Mouse (Mus musculus): Measurements from ENCODE around the gene Gm49027.

Gm49027 gene

DNA sequence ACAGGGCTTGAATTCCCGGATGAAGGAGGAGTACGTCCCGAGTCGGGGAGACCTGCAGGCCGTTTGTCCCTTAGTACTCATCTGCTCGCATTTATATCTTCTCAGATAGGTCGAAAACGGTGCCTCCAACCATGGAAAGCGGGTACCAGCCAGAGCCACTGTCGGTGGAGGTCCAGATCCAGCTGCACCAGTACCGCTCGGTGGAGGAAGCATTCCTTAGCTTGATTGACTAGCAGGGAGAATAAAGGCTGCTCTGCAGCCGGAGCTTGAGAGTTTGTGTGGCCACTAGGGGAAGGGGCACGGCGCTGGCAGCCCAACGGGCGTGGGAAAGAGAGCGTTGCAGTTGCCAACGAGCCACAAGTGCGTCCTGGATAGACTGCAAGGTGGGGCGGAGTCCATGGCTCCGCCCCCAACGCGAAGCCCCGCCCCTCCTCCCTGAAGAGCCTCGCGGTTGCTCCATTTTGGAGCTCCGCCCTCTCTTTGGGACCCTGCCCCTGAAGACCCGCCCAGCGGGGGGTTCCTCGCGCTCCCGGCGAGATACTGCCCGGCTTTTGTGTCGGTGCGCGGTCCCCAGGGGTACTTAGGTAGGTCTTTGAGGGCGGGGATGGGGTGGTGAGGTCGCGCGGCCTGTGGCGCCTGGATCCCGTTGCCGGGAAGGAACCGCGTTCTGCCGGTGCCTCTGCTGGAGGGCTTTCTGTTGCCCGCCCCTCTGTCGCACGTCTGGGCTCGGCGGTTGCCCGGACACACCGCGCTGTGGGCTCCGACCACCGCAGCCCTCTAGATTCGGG, 17.2 kb downstream of the Gm49027 start:
- DNase-seq (ENCODE audit: low read depth in 1 of 2, low spot score in 2 of 2): no peak

GRCm38 (mm10) chr5:123501973-123502372, 23.3 kb downstream of the Gm49027 start:
- no peak for DNase-seq (ENCODE audit: low read depth in 1 of 2, low spot score in 2 of 2)

DNA sequence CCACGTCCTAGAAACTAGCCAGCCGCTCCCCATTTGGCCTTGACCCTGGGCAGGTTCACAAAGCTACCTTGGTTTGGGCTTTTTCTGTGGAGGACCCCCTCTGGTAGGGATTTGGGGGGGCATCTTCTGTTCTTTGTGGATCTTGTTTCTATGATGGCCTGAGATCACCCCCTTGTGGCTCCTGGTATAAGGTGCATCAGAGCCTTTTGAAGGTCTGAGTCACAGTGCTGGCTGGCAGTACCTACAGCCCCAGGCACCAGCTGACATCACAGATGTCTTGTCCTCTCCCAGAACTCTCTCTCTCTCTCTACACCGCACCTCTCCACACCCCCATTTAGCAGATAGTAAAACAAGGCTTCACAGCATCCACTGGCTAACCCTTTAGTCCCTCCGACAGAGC, 25.6 kb downstream of the Gm49027 start:
- no peak for DNase-seq (ENCODE audit: low read depth in 1 of 2, low spot score in 2 of 2)

DNA sequence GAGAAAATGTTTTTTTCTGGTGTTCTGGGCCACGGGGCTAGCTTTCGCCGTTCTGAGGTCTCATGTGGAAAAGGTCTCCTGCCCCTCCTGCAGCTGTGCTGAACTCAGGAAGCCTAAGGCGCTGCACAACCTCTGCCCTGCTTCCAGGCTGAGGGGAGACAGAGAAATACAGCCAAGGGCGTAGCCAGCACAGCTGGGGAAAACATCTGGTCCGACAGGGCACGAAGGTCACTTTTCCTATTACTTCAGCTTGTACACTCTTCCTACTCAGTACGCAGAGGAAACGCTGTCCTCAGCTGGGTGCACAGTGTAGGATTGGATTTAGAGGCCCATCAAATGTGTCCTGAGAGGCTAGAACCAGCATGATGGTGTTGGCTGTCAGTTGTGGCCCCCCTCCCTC, 35.4 kb downstream of the Gm49027 start:
- no peak for DNase-seq (ENCODE audit: low read depth in 1 of 2, low spot score in 2 of 2)

- no peak for DNase-seq (ENCODE audit: low read depth in 1 of 2, low spot score in 2 of 2)
These were observed 36.0 kb downstream of the Gm49027 start, which contains the start of the genes Lrrc43 and Il31 for GRCm38 (mm10) chr5:123489112-123489785. Lrrc43 (plus strand) TSS chr5:123489305. Il31 (minus strand) TSS chr5:123489489.

DNA sequence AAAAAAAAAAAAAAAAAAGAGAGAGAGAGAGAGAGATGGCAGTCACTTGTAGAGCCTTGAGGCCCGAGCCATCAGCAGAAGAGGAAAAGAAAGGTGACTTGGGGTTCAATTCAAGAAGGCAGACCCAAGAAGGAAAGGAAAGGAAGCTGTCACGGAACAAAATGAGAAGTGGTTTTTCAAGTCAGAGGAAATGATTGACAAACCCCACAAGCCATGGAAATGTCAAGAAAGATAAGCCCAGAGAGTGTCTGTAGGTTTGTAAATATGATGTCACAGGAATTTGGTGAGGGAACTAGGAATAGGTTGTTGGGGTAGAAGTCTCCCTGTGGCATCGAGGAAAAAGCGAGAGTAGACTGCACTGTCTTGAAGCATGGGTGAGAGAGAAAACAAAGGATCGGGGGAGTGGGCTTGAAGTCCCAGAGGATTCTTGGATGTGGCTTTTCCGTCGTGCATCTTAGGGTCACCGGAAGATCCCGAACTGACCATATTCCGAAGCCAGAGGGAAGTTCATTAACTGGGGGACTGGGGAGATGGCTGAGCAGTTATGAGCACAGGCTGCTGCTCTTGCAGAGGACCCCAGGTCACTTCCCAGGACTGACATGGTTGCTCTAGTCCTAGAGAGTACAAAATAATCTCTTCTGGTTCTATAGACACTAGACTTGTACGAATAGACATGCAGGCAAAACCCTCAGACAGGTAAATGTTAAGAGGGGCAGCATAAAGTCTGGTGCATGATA, 37.5 kb downstream of the Gm49027 start:
- DNase-seq (ENCODE audit: low read depth in 1 of 2, low spot score in 2 of 2): no peak

- DNase-seq (ENCODE audit: low read depth in 1 of 2, low spot score in 2 of 2): no peak
These were observed 51.5 kb downstream of the Gm49027 start for GRCm38 (mm10) chr5:123473817-123474216.

DNA sequence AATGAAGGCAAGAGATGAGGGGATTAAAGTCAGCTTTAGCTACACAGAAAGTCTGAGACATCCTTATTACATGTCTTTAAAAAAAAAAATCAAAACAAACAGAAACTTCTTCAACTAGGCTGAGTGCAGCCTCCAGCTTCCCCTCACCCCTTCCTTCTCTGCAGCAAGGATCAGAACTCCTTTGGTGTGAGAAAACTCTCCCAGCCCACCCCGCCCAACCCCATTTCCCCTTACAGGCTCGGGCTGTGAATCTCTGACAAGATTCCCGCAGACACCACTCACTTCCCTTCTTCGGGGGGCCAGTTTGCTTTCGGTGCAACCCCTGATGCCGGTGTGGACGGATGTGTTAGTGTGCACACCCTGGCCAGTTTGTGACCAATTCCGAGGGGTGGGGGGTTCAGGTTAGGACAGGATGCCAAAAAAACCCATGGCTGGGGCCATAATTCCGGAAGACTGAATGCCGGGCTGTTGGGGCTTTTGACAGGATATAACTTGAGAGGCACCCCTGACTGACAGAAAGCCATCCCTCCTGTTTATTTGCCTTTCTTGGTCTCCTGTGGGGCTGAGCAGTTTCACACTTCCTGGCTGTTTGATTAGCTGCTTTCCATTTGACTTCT, 54.4 kb downstream of the Gm49027 start:
- no peak for DNase-seq (ENCODE audit: low read depth in 1 of 2, low spot score in 2 of 2)

- DNase-seq (ENCODE audit: low read depth in 1 of 2, low spot score in 2 of 2): no peak
These were observed 60.6 kb downstream of the Gm49027 start for GRCm38 (mm10) chr5:123464638-123465037.

Measured in monocyte, adult 2 months (primary cell).